Mouse (Mus musculus): Measurements from ENCODE around the gene Nnmt.

Nnmt gene

GRCm38 (mm10) chr9:48640881-48641280 lies 35.9 kb upstream of the Nnmt start:
- in situ Hi-C loops (cut with MboI; ENCODE audit: low pct_unique_long_range_greater_than_20kb in 1 of 2, low sequenced_read_pairs in 2 of 2, unreplicated experiment in 1 of 2), result loop anchor here (5.0 to 10.0 kb wide), 3 partner anchors 254 to 324 kb away; partner anchors contain the start of gene Htr3b (in 2 of the 2)

GRCm38 (mm10) chr9:48638176-48638803 lies 33.3 kb upstream of the Nnmt start:
- in situ Hi-C loops (cut with MboI; ENCODE audit: low pct_unique_long_range_greater_than_20kb in 1 of 2, low sequenced_read_pairs in 2 of 2, unreplicated experiment in 1 of 2), result no loop called here

GRCm38 (mm10) chr9:48637161-48637560 lies 32.2 kb upstream of the Nnmt start:
- in situ Hi-C loops (cut with MboI; ENCODE audit: low pct_unique_long_range_greater_than_20kb in 1 of 2, low sequenced_read_pairs in 2 of 2, unreplicated experiment in 1 of 2), result no loop called here

- in situ Hi-C loops (cut with MboI; ENCODE audit: low pct_unique_long_range_greater_than_20kb in 1 of 2, low sequenced_read_pairs in 2 of 2, unreplicated experiment in 1 of 2), result no loop called here
These were observed 30.8 kb upstream of the Nnmt start for GRCm38 (mm10) chr9:48635576-48636350.

- in situ Hi-C loops (cut with MboI; ENCODE audit: low pct_unique_long_range_greater_than_20kb in 1 of 2, low sequenced_read_pairs in 2 of 2, unreplicated experiment in 1 of 2), result no loop called here
These were observed 28.2 kb upstream of the Nnmt start for GRCm38 (mm10) chr9:48633147-48633546.

GRCm38 (mm10) chr9:48619268-48619667 lies 14.3 kb upstream of the Nnmt start:
- in situ Hi-C loops (cut with MboI; ENCODE audit: low pct_unique_long_range_greater_than_20kb in 1 of 2, low sequenced_read_pairs in 2 of 2, unreplicated experiment in 1 of 2), result loop anchor here in 1 of 2 experiments (10.0 kb wide), 1 partner anchor 154 kb away; no protein-coding TSS in a partner anchor

GRCm38 (mm10) chr9:48618589-48618988 lies 13.6 kb upstream of the Nnmt start:
- in situ Hi-C loops (cut with MboI; ENCODE audit: low pct_unique_long_range_greater_than_20kb in 1 of 2, low sequenced_read_pairs in 2 of 2, unreplicated experiment in 1 of 2), result loop anchor here in 1 of 2 experiments (10.0 kb wide), 1 partner anchor 154 kb away; no protein-coding TSS in a partner anchor

- in situ Hi-C loops (cut with MboI; ENCODE audit: low pct_unique_long_range_greater_than_20kb in 1 of 2, low sequenced_read_pairs in 2 of 2, unreplicated experiment in 1 of 2), result loop anchor here in 1 of 2 experiments (10.0 kb wide), 1 partner anchor 153 kb away; no protein-coding TSS in a partner anchor
These were observed 13.2 kb upstream of the Nnmt start for GRCm38 (mm10) chr9:48618111-48618510.

GRCm38 (mm10) chr9:48617511-48618010 lies 12.6 kb upstream of the Nnmt start:
- in situ Hi-C loops (cut with MboI; ENCODE audit: low pct_unique_long_range_greater_than_20kb in 1 of 2, low sequenced_read_pairs in 2 of 2, unreplicated experiment in 1 of 2), result loop anchor here in 1 of 2 experiments (10.0 kb wide), 1 partner anchor 153 kb away; no protein-coding TSS in a partner anchor

GRCm38 (mm10) chr9:48613221-48613620 lies 8.3 kb upstream of the Nnmt start:
- in situ Hi-C loops (cut with MboI; ENCODE audit: low pct_unique_long_range_greater_than_20kb in 1 of 2, low sequenced_read_pairs in 2 of 2, unreplicated experiment in 1 of 2), result loop anchor here in 1 of 2 experiments (10.0 kb wide), 1 partner anchor 148 kb away; no protein-coding TSS in a partner anchor

GRCm38 (mm10) chr9:48612542-48612941 lies 7.6 kb upstream of the Nnmt start:
- in situ Hi-C loops (cut with MboI; ENCODE audit: low pct_unique_long_range_greater_than_20kb in 1 of 2, low sequenced_read_pairs in 2 of 2, unreplicated experiment in 1 of 2), result loop anchor here in 1 of 2 experiments (10.0 kb wide), 1 partner anchor 148 kb away; no protein-coding TSS in a partner anchor

GRCm38 (mm10) chr9:48611032-48611431 lies 6.1 kb upstream of the Nnmt start:
- in situ Hi-C loops (cut with MboI; ENCODE audit: low pct_unique_long_range_greater_than_20kb in 1 of 2, low sequenced_read_pairs in 2 of 2, unreplicated experiment in 1 of 2), result loop anchor here in 1 of 2 experiments (10.0 kb wide), 1 partner anchor 146 kb away; no protein-coding TSS in a partner anchor

GRCm38 (mm10) chr9:48609734-48610133 lies 4.8 kb upstream of the Nnmt start:
- in situ Hi-C loops (cut with MboI; ENCODE audit: low pct_unique_long_range_greater_than_20kb in 1 of 2, low sequenced_read_pairs in 2 of 2, unreplicated experiment in 1 of 2), result loop anchor here in 1 of 2 experiments (10.0 kb wide), 1 partner anchor 145 kb away; no protein-coding TSS in a partner anchor

GRCm38 (mm10) chr9:48607417-48607816 lies 2.5 kb upstream of the Nnmt start:
- in situ Hi-C loops (cut with MboI; ENCODE audit: low pct_unique_long_range_greater_than_20kb in 1 of 2, low sequenced_read_pairs in 2 of 2, unreplicated experiment in 1 of 2), result no loop called here

- in situ Hi-C loops (cut with MboI; ENCODE audit: low pct_unique_long_range_greater_than_20kb in 1 of 2, low sequenced_read_pairs in 2 of 2, unreplicated experiment in 1 of 2), result no loop called here
These were observed 1.2 kb upstream of the Nnmt start for GRCm38 (mm10) chr9:48606171-48606570.

GRCm38 (mm10) chr9:48605697-48606096 lies 744 bp upstream of the Nnmt start:
- in situ Hi-C loops (cut with MboI; ENCODE audit: low pct_unique_long_range_greater_than_20kb in 1 of 2, low sequenced_read_pairs in 2 of 2, unreplicated experiment in 1 of 2), result no loop called here

- in situ Hi-C loops (cut with MboI; ENCODE audit: low pct_unique_long_range_greater_than_20kb in 1 of 2, low sequenced_read_pairs in 2 of 2, unreplicated experiment in 1 of 2), result no loop called here
These were observed 727 bp downstream of the Nnmt start for GRCm38 (mm10) chr9:48604226-48604625.

GRCm38 (mm10) chr9:48600881-48601280 lies 4.1 kb downstream of the Nnmt start:
- in situ Hi-C loops (cut with MboI; ENCODE audit: low pct_unique_long_range_greater_than_20kb in 1 of 2, low sequenced_read_pairs in 2 of 2, unreplicated experiment in 1 of 2), result no loop called here

- in situ Hi-C loops (cut with MboI; ENCODE audit: low pct_unique_long_range_greater_than_20kb in 1 of 2, low sequenced_read_pairs in 2 of 2, unreplicated experiment in 1 of 2), result no loop called here
These were observed 4.9 kb downstream of the Nnmt start for GRCm38 (mm10) chr9:48600066-48600465.
